Mouse (Mus musculus): ENCODE results near the gene Bub1.

Gene Bub1

DNA sequence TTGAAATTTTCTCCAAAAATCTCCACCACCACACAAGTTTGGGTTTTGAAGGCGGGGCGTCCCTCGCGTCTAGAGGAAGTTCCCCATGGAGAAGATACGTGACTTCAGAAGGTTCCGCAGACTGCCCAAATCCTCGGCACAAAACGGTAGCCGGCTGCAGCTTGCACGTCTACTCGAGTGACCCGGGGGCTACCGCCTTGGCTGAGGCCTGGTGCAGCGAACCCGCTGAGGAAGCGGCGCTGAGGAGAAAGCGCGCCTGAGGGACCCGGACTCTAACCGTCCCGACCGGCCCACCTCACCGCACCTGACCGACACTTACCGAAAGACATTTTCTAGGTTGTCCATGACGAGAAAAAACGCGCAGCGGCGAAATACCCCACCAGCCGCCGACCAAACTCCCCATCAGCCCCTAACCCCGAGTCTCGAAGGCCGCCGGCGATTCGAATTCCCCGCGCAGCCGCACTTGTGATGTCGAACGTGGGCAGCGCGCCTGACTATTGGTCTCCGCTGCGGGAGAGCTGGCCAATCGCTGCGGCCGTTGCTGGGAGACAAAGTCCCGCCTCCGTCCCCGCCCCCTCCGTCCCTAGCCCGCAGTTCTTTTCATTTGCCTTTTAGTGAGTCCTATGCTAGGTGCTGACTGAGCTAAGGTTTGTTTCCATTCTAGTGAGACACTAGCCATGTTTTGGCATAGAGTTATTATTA, at the start of gene Bub1:
Gene Bub1 (minus strand): TSS at position 465 of the 702 bp plus-strand sequence.
- DNase-seq (ENCODE audit: low read depth, low spot score), result peak; percentile 94

DNA sequence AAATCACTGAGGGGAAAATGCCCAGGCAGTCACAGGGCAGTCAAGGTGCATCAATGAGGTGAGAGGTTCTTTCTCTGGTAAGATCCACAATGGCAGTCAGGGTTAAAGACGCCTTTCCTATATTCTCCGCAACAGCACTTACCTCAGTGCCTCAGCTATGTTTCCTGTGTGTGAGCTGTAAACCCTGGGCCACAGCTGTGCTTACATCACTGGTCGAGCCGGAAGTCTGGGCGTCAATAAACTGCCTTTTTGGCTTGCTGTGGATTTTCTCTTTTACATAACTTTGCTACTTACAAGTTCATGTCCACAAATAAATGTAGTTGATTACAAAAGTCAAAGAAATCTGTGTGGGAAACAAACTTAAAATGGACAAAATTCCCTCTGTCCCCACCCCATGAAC, 49.4 kb upstream of the Bub1 start:
- no peak for DNase-seq (ENCODE audit: low read depth, low spot score)

DNA sequence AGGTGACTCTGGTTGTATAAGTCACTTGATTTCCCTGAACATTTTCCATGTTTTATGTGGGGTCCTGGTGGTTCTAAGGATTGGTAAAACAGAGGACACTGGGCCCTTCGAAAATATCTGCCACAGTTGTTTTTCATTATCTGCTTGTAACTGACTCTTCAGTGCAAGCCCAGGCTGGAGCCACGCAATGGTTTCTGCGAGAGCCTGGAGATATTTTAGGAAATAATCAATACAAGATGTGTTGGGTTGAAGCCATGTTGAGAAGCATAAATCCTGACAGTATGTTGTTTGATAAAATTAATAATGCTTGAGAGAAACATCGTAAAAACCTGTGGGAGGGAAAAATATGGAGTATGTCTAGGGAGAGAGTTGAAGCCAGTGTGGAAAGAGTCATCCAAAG, 32.7 kb upstream of the Bub1 start:
- no peak for DNase-seq (ENCODE audit: low read depth, low spot score)

DNA sequence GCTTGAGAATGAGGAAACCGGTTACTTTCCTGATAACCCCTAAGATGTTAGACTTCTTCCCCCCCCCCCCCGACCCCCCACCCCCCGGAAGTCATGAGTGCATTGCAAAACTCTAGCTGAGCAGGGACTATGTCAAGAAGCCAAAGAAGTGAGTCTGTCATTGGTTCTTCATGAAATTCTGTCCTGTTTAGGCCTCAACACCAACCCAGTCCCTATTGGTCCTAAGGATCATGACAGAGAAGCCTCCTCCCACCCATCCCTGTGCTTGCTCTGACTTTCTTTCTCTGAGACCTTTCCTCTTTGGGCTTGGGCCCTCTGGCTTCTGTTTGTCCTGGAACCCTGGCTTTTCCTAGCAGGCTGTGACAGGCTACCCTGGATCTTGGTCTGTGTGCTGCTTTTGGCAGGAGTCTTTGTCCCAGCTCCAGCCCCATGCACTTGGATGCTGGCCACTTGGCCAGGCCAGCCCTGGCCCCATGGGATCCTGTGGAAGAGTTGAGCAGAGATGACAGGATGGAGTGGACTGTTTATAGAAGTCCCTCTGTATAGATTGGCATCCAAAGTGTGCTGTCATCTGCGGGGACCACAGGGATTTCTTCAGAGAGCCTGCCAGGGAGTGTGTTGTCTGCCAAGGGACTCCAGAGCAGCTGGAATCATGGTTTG, 22.8 kb upstream of the Bub1 start:
- no peak for DNase-seq (ENCODE audit: low read depth, low spot score)

DNA sequence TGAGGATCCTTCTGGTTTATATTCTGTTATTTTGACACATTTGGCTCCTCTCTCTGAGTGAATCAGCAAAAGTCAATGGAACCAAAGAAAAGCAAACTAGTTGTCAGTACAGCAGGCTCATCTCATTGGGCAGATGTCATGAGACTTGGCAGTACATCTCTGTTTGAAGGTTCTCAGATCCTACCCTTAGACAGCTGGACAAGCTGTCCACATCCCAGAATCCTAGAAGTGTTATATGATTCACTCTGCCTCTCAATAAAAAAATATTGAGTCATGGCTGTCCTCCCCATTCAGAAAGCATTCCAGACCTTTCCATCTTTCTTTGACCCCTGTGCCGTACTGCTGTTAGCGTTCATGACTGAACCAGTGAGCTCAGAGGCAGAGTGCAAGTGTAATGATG, 18.7 kb upstream of the Bub1 start:
- DNase-seq (ENCODE audit: low read depth, low spot score), result no peak

DNA sequence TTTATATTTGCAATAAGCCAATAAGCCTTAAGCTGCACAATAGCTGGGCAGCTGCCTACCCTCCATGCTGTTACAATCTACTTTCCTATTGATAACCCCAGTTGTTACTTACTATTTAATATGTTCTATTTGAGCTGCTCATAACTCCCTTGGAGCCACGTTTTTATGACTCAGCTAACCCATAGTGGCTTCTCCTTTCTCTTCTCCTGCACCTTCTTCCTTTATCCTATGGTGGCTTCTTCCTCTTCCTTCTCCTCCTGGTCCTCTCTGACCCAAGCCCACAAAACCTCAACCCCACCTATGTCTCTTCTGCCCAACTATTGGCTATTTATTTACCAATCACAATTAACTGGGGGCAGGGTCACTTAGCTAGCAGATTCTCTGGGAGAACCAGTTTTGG, 14.9 kb upstream of the Bub1 start:
- no peak for DNase-seq (ENCODE audit: low read depth, low spot score)

DNA sequence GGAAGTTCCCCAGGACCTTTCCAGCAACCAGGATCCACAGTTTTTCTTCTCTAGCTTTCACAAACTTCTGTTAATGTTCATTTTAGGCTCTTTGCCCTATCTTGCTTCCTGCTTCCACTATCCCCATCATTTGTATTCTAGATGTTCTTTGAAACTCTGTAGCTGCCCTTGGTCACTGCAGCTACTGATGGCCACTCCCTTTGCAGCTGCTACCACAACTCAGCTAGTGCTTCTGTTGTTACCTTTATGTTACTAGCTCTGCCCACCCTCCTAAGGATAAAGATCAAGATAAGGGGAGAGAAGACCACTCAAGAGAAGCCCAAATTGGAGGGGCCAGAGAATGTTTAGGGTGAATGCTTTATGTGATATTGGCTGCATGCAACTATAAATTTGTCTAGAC, 14.3 kb upstream of the Bub1 start:
- DNase-seq (ENCODE audit: low read depth, low spot score), result no peak

DNA sequence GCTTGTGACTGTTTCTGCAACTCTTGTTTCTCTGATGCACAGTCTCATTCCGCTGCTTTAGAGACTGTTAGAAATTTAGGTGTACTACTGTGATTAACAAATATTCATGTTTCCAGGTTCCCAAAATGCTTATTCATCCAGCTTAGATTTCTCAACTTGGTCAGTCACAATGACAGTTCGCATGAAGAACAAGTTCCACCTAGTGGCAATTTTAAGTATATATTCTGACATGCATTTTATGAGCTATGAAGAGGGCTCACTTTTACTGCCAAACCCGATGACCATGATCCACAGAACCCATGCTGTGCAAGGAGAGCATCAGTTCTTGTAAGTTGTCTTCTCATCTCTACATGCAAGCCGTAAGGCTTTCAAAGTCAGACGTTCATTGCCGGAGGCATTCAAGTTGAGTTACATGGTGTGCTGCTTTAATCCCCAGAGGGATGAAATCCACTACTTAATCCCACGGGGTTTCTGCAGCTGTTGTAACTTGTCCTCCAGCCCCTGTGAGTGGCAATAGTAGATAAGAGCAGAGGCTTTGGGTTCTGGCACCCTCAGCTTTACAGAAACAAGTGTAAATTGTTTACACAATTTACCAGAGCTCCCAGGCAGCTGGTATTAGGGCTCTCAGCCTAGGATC, 13.8 kb upstream of the Bub1 start:
- peak; percentile 8 for DNase-seq (ENCODE audit: low read depth, low spot score)

DNA sequence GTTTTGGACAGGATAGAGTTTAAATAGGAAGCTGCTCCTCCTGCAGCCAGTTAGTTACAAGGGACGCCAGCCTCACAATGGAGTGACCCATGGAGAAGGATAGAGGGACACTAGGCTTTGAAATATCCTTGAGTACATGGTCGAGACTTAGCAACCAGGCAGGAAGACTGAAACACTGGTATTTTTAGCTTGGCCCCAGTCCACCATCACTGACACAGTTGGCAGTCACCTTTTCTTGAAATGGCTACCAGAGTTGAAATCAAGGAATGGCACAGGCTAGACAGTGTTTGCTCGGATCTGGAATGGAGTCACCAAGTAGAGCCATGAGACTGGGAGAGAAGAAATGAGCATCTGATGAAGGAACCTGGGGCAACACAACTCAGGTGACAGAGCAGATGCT, 10.8 kb upstream of the Bub1 start:
- DNase-seq (ENCODE audit: low read depth, low spot score), result no peak

DNA sequence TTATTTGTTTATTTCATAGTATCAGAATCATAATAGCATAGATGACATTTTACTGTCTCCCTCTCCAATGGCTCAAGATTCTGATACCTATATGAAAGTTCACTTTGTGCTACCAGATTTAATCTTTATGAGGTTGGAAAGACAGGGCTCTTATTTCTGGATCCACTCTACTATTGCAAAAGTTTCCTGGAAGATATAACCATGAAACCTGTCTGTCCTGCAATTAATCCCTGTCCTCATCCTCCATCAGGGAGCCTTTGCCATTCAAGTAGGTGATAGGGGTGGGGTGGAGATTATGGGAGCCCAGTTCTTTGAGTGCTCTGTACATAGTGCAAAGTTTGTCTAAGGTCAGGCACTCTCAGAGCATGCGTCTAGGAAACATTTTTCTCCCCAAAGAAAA, 9.7 kb upstream of the Bub1 start:
- DNase-seq (ENCODE audit: low read depth, low spot score), result no peak

DNA sequence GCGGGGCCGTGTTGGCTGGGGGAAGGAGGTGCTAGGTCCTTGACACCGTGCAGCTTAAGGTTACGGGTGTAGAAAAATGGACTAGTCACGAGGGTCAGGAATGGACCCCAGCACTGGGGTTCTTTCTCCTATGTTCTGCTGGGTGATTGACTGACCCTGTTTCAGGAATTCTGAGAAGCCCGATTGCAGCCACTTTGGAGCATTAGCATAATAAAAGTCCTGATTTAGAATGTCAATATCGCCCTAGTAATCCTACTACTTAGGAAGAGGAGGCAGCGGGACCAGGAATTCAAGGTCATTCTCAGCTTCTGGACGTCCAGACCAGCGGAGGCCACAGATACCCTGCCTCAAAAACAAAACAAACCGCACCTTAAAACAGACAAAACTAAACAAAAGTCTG, 7.8 kb upstream of the Bub1 start:
- DNase-seq (ENCODE audit: low read depth, low spot score), result peak; percentile 86

DNA sequence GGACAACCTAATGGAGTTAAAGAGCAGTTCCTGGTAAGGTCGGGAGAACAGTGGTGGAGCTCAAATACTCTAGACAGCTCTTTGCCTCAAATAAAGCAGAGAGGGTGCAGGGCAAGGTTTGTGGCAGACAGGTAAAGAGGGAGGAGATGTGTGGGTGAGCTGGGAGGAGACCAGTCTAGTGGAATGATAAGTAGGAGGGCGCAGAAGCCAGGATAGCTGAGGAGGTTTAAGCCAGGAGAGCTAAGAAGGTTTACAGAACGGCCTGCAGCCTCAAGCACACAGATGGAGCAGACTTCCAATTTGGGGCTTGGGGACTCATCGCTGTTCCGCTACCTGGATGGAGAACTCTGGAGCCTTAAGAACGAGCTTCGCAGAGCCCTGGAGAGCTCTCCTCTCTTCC, 6.9 kb upstream of the Bub1 start, which contains the start of gene Acoxl:
Gene Acoxl (plus strand): TSS at position 301 of the 400 bp plus-strand sequence.
- peak; percentile 33 for DNase-seq (ENCODE audit: low read depth, low spot score)

DNA sequence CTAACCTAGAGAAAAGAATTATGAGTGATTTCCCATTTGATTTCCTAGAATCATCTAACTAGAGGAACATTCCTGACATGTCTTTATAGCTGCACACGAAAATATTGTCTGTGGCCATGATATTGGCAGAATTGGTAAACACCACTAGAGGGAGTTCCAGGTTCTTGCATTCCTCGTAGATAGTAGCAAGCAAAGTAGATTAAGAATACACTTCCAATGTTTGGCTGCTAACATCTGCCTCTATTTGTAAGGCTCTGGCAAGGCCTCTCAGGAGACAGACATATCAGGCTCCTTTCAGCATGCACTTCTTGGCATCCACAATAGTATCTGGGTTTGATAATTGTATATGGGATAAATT, 1.1 kb upstream of the Bub1 start:
- DNase-seq (ENCODE audit: low read depth, low spot score), result peak; percentile 59

DNA sequence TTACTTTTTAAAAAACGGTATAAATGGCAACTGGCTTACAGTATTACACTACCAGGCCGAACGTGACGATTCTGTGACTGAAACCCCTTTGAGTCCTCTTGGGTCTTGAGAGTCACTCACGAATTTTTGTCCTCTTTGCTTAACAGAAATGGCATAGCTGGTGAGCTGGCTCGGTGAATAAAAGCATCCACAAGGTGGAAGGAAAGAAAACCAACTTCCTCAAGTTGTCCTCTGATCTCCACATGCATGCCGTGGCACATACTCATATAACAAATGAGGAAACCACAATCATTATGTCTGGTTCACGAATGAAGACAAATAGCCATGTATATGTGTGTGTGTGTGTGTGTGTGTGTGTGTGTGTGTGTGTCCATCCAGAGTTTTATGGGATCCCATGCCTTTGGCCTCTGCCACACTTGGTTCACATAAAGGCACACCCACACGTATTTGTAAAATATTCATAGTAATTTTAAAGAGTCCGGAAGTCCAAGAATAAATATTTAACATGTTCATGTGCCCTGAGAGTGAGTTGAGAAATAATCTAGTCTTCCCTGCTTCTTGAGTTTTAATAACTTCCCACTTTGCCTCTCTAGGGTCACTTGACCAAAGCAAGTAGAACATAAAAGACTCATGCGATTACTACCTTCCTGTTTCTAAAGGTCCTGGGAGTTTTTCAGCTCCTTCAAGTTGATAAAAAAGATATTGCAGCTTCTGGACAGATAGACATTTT, 603 bp upstream of the Bub1 start:
- no peak for DNase-seq (ENCODE audit: low read depth, low spot score)

DNA sequence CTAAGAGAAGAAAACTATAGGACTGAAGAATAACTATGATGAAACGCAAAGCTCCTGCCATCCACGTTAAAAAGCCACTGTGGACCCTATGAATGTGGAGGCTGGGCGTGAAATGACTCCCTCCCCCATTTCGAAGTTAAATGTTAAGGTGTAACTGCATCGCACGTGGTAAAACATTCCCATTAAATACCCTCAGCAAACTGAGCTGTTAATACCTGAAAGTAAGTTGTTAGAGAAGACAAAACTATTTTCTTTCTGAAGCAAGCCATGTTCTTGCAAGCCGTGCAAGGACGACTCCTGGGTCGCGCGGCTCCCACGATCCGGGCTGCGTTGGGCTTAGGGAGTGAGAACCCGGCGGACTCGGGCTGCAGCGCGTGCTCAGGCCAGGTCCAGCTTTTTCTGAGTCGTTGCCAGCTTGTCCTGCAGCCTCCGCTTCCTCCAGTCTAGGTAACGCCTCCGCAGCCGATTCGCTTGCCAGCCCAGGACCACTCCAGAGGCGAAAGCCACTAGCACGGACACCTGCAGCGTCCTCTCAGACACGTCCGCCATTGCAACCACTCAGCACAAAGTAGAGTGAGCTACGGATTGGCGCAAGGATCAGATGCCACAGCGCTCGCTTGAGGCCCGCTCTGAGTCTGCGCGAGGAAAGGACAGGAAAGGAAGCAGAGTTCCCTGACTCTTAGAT, 39.6 kb downstream of the Bub1 start, which contains the start of gene Mtln:
Gene Mtln (minus strand): TSS at position 570 of the 685 bp plus-strand sequence.
- DNase-seq (ENCODE audit: low read depth, low spot score), result peak; percentile 94

DNA sequence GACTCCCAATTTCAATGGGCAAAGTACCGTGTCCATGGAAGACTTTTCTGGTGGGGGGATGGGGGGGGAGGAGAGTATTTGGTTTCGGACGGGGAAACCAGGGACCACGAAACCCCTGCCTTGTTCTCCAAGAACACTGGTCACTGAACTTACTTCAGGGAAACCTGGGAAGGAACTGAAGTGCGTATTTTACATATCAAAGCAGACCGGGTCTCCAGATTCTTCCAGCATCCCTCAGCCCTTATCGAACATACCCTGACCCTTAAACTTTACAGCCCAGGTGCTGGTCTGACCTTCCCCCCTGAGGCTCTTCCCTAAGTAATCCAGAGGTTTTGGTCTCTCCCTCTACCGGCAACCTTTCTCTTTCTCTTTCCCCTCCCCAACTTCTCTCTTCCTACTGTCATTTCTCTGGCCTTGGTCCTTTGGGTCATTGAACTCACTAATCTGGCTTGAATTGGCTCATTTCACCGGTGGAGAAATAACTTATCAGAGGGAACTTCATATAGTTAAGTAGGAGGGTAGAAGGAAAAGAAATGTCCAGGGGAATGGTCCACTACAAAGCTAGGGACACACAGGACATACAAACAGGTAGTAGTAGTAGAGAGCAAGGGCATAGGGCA, 41.9 kb downstream of the Bub1 start:
- DNase-seq (ENCODE audit: low read depth, low spot score), result peak; percentile 56

DNA sequence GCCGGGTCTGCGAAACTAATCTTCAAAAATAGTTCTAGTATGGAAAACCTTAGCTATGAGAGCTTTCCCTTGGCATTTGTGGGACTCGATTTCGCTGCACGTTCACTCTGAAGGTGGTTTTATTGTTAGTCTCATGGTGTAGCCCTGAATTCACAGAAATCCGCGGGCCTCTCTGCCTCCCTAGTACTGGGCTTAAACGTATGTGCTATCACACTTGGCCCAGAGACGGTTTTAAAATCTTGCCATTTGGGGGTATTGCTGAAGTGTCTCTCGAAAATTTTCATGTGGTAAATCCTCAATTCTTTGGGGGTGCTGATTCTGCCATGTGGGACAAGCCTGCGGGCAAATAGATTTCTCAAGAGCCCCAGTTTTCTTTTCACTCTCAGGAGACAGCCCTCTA, 42.5 kb downstream of the Bub1 start:
- no peak for DNase-seq (ENCODE audit: low read depth, low spot score)

DNA sequence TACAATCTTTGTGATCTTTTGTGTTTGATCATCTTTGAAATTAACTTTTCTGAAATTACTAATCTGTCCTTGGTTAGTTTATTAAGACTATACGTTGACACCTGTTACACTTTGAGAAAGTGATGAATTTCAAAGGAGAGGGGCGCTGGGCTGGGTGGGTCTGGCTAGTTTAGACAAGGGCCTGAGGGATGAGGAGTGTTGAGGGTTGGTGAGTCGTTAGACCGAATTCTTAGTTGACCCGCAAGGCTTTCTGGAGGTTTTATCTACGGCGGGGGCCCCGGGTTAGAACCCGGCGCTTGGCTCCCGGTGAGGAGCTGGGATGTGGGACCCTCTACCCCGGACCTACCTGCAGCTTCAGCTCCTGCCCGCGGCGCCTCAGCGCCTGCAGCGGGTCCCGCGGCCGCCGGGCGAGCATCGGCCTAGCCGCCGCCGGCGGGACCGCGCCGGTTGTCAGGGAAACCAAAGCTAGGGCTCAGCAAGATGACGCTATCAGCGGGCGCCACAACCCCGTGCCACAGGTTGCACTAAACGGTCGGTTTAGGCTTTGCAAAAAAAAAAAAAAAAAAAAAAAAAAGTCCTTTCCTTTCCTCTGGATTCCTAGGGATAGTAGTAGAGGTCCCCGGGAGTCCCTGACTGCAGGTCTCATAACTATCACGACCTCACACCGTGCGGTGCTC, 43.1 kb downstream of the Bub1 start, which contains the start of gene Nphp1:
Gene Nphp1 (minus strand): TSS at position 458 of the 677 bp plus-strand sequence.
- peak; percentile 82 for DNase-seq (ENCODE audit: low read depth, low spot score)

DNA sequence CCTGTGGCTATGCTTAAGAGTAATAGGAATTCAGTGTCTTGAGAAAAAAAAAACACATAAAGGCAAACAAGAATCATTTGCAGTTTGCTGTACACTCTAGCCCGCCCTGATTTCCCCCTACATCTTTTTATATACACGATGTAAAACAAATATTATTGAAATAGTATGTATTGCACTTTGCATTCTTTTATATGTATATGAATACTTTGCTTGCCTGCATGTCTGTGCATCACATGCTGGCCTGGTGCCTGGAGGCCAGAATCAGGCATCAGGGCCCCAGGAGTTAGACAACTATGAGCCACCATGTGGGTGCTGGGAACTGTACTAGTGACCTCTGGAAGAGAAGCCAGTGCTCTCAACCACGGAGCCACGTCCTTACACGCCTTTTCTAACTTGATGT, 44.4 kb downstream of the Bub1 start:
- no peak for DNase-seq (ENCODE audit: low read depth, low spot score)

DNA sequence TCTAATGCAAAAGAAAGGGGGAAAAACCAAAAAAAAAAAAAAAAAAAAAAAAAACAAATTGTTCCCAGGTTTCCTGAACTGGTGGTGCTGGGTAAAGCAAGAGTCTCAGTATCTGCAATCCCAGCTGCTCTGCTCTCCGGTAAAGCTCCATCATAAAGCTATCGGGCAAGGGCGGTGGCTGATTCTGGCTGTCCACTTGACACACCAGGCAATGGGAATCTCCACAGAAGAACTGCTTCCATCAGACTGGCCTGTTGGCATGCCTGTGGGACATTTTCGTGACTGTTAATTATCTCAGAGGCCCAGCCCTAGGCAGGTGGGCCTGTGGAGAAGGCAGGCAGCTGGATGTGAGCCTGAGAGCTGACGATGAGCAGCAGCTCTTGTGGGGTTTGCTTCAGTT, 53.2 kb downstream of the Bub1 start:
- no peak for DNase-seq (ENCODE audit: low read depth, low spot score)

DNA sequence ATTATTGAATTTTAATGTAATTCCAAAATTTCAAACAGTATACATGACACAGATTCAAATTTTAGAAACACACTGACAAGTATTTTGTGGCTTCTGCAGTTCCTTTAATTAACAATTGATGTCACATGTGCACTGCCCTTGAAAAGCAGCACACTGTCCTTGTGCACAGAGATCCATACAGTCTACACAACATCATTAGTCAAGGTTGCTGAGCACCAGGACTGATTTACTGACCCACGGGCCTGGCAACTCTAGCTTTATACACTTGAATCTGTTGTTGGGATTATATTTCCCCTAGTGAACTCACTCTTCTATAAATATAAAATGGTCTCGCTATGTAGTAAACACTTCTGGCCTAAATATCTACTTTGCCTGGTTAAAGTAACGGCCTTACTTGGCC, 56.7 kb downstream of the Bub1 start:
- no peak for DNase-seq (ENCODE audit: low read depth, low spot score)

All from ES-CJ7 (cell line).